Mouse (Mus musculus) stomach, embryonic 15.5 days (tissue): Measurements from ENCODE around the gene Rnase12. TPM values are rescaled to one million over a fixed set of nuclear protein-coding genes. Genes with fewer than 3 reads are reported as not detected.
A peak's percentile ranks its signal among the peaks of the same experiment; 100 is the strongest.
"Not testable (repeated sequence)": the region's sequence is repeated elsewhere in the genome, so short reads cannot be mapped to it uniquely, and the experiment has no call there.

Experiments used
- ATAC-seq: fragments of 200-750 bp; cut with Nextera tagmentation; 2 replicates; pipeline ENCODE4 v1.8.0; 2017; ENCODE audit warnings: low read depth, moderate number of reproducible peaks, moderate TSS enrichment; ENCODE audit not compliant: insufficient read depth, low FRiP score
- H3K27ac ChIP-seq: fragments of 300-500 bp; sonication (generic); 2 replicates; pipeline ENCODE4 v1.5.1; 2015; ENCODE audit warnings: mild to moderate bottlenecking, inconsistent platforms
- H3K27me3 ChIP-seq: fragments of 300-500 bp; sonication (generic); replicated peaks from 2 replicates; pipeline ENCODE4 v1.6.1; 2015; ENCODE audit warnings: inconsistent platforms
- H3K36me3 ChIP-seq: fragments of 300-500 bp; sonication (generic); 2 replicates; pipeline ENCODE4 v1.6.1; 2015; ENCODE audit warnings: inconsistent platforms
- H3K4me1 ChIP-seq: fragments of 300-500 bp; sonication (generic); 2 replicates; pipeline ENCODE4 v1.6.1; 2015; ENCODE audit warnings: inconsistent platforms
- H3K4me2 ChIP-seq: fragments of 300-500 bp; sonication (generic); 2 replicates; pipeline ENCODE4 v1.6.1; 2015; ENCODE audit warnings: mild to moderate bottlenecking, inconsistent platforms
- H3K4me3 ChIP-seq: fragments of 300-500 bp; sonication (generic); replicated peaks from 2 replicates; pipeline ENCODE4 v1.5.1; 2015; ENCODE audit warnings: inconsistent platforms
- H3K9ac ChIP-seq: fragments of 300-500 bp; sonication (generic); 2 replicates; pipeline ENCODE4 v1.6.1; 2015; ENCODE audit warnings: inconsistent platforms
- H3K9me3 ChIP-seq: fragments of 300-500 bp; sonication (generic); 2 replicates; pipeline ENCODE4 v1.6.1; 2016; ENCODE audit warnings: inconsistent platforms
- WGBS: fragments of 180-500 bp; shearing (Covaris S2); methylation state at CpG from one replicate; pipeline ENCODE4 v1.1.7; 2015; 5-methylcytosine and 5-hydroxymethylcytosine counted together
- polyA plus RNA-seq: library from polyadenylated mRNA; unstranded; fragments of >200 nt; fragmentation: Nextera tagmentation; extraction: Ambion mirVana; gene quantifications from 2 replicates; pipeline ENCODE4 v1.2.1, GENCODE M21; 2015

Gene Rnase12
- polyA plus RNA-seq = 0.44 and 0.83 TPM in 2 replicates

GRCm38 (mm10) chr14:51057401-51057831 lies at the start of gene Rnase12:
TSS of gene Rnase12 (minus strand) at chr14:51057661.
- no peak within 1 kb of the TSS for H3K9ac ChIP-seq
- no peak for ATAC-seq
- no peak within 1 kb of the TSS for H3K4me3 ChIP-seq
- H3K9me3 ChIP-seq = no peaks in the 10 kb centered on the region
- H3K4me2 ChIP-seq = no peak within 1 kb of the TSS
- H3K36me3 ChIP-seq = no peaks in the 10 kb centered on the region
- H3K27me3 ChIP-seq = no peaks in the 10 kb centered on the region
- H3K4me1 ChIP-seq = no peaks in the 10 kb centered on the region
- no peak within 1 kb of the TSS for H3K27ac ChIP-seq
- WGBS = 50% methylated on average over 9 of the region's 9 CpGs

GRCm38 (mm10) chr14:51106449-51106967 lies 49.0 kb upstream of the Rnase12 start:
- Histone ChIP-seq H3K36me3 (no peaks in the 10 kb centered on the region), H3K27ac (no peak overlapping the region), H3K9ac (no peak overlapping the region), H3K9me3 (no peaks in the 10 kb centered on the region), H3K4me1 (no peaks in the 10 kb centered on the region), H3K4me3 (no peak overlapping the region), H3K4me2 (no peak overlapping the region), H3K27me3 (no peaks in the 10 kb centered on the region)
- no peak for ATAC-seq

GRCm38 (mm10) chr14:51104366-51104765 lies 46.9 kb upstream of the Rnase12 start:
- Histone ChIP-seq H3K27me3 (no peaks in the 10 kb centered on the region), H3K4me2 (no peak overlapping the region), H3K9me3 (no peaks in the 10 kb centered on the region), H3K4me1 (no peaks in the 10 kb centered on the region), H3K36me3 (no peaks in the 10 kb centered on the region), H3K9ac (no peak overlapping the region), H3K27ac (no peak overlapping the region), H3K4me3 (no peak overlapping the region)
- no peak for ATAC-seq
- 69% methylated on average over 2 of the region's 2 CpGs for WGBS

GRCm38 (mm10) chr14:51103217-51103616 lies 45.8 kb upstream of the Rnase12 start:
- no peaks in the 10 kb centered on the region for H3K27me3 ChIP-seq
- 60% methylated on average over 3 of the region's 3 CpGs for WGBS
- no peak overlapping the region for H3K9ac ChIP-seq
- no peak overlapping the region for H3K4me3 ChIP-seq
- H3K27ac ChIP-seq = no peak overlapping the region
- ATAC-seq = peak; percentile 39; the same call in 1 of the 2 replicates
- no peaks in the 10 kb centered on the region for H3K9me3 ChIP-seq
- no peak overlapping the region for H3K4me2 ChIP-seq
- H3K4me1 ChIP-seq = no peaks in the 10 kb centered on the region
- H3K36me3 ChIP-seq = no peaks in the 10 kb centered on the region

- Histone ChIP-seq H3K4me3 (no peak overlapping the region), H3K4me2 (no peak overlapping the region), H3K9ac (no peak overlapping the region), H3K4me1 (no peaks in the 10 kb centered on the region), H3K36me3 (no peaks in the 10 kb centered on the region), H3K9me3 (no peaks in the 10 kb centered on the region), H3K27ac (no peak overlapping the region), H3K27me3 (no peaks in the 10 kb centered on the region)
- 68% methylated on average over 9 of the region's 9 CpGs for WGBS
- ATAC-seq = no peak
Measured at GRCm38 (mm10) chr14:51101284-51101683, 43.8 kb upstream of the Rnase12 start.

GRCm38 (mm10) chr14:51098921-51099320 lies 41.5 kb upstream of the Rnase12 start:
- Histone ChIP-seq H3K27me3 (no peaks in the 10 kb centered on the region), H3K9ac (no peak overlapping the region), H3K4me1 (no peaks in the 10 kb centered on the region), H3K9me3 (no peaks in the 10 kb centered on the region), H3K4me3 (no peak overlapping the region), H3K27ac (no peak overlapping the region), H3K4me2 (no peak overlapping the region), H3K36me3 (no peaks in the 10 kb centered on the region)
- WGBS = 95% methylated on average over 11 of the region's 11 CpGs
- no peak for ATAC-seq

- H3K4me2 ChIP-seq, H3K9me3 ChIP-seq, H3K27ac ChIP-seq, H3K36me3 ChIP-seq, H3K27me3 ChIP-seq, H3K9ac ChIP-seq, ATAC-seq, H3K4me3 ChIP-seq, H3K4me1 ChIP-seq: not testable (repeated sequence)
- WGBS = 29% methylated on average over 1 of the region's 1 CpGs
Measured at GRCm38 (mm10) chr14:51098300-51098699, 40.8 kb upstream of the Rnase12 start.

- Histone ChIP-seq H3K9me3 (no peaks in the 10 kb centered on the region), H3K36me3 (no peaks in the 10 kb centered on the region), H3K4me1 (peaks cover 2% of the 10 kb centered on the region), H3K27ac (peak overlapping the region; percentile 75), H3K4me3 (peak overlapping the region; percentile 16; the same call in 1 of the 2 replicates), H3K9ac (no peak overlapping the region), H3K4me2 (peak overlapping the region; percentile 29; the same call in 1 of the 2 replicates), H3K27me3 (no peaks in the 10 kb centered on the region)
- ATAC-seq = peak; percentile 87
- 29% methylated on average over 9 of the region's 9 CpGs for WGBS
Measured at GRCm38 (mm10) chr14:51095736-51096524, 38.5 kb upstream of the Rnase12 start.

- H3K36me3 ChIP-seq = no peaks in the 10 kb centered on the region
- no peak for ATAC-seq
- H3K27ac ChIP-seq = no peak overlapping the region
- peaks cover 2% of the 10 kb centered on the region for H3K4me1 ChIP-seq
- H3K27me3 ChIP-seq = no peaks in the 10 kb centered on the region
- no peak overlapping the region for H3K4me2 ChIP-seq
- no peak overlapping the region for H3K9ac ChIP-seq
- H3K9me3 ChIP-seq = no peaks in the 10 kb centered on the region
- no peak overlapping the region for H3K4me3 ChIP-seq
- 68% methylated on average over 9 of the region's 9 CpGs for WGBS
Measured at GRCm38 (mm10) chr14:51094921-51095320, 37.5 kb upstream of the Rnase12 start.

- H3K4me1 ChIP-seq = peaks cover 2% of the 10 kb centered on the region
- H3K4me3 ChIP-seq = no peak overlapping the region
- H3K9ac ChIP-seq = no peak overlapping the region
- WGBS = 80% methylated on average over 5 of the region's 5 CpGs
- H3K4me2 ChIP-seq = no peak overlapping the region
- no peaks in the 10 kb centered on the region for H3K9me3 ChIP-seq
- no peaks in the 10 kb centered on the region for H3K27me3 ChIP-seq
- H3K36me3 ChIP-seq = no peaks in the 10 kb centered on the region
- no peak for ATAC-seq
- H3K27ac ChIP-seq = peak overlapping the region; percentile 37; the same call in 1 of the 2 replicates
Measured at GRCm38 (mm10) chr14:51094096-51094875, 36.8 kb upstream of the Rnase12 start.

GRCm38 (mm10) chr14:51093496-51093895 lies 36.0 kb upstream of the Rnase12 start:
- Histone ChIP-seq H3K4me1 (peaks cover 2% of the 10 kb centered on the region), H3K4me3 (no peak overlapping the region), H3K4me2 (no peak overlapping the region), H3K27ac (peak overlapping the region; percentile 37; the same call in 1 of the 2 replicates), H3K27me3 (no peaks in the 10 kb centered on the region), H3K9me3 (no peaks in the 10 kb centered on the region), H3K9ac (no peak overlapping the region), H3K36me3 (no peaks in the 10 kb centered on the region)
- ATAC-seq = no peak
- WGBS = 27% methylated on average over 3 of the region's 3 CpGs
